Mouse (Mus musculus): ENCODE measurements around the gene S1pr1. TPM values are rescaled to one million over a fixed set of nuclear protein-coding genes. Genes with fewer than 3 reads are reported as not detected.

S1pr1 gene
- total and polyA plus RNA-seq, 3 experiments = 0.08 to 0.13 TPM; not detected in 1

GRCm38 (mm10) chr3:115675546-115676535, 39.0 kb downstream of the S1pr1 start:
- Histone ChIP-seq H3K4me1 (ENCODE audit: control insufficient read depth in 1 of 2, insufficient read depth in 2 of 2, low read length in 2 of 2) (peaks cover 21 to 26% of the 10 kb centered on the region in 2 experiments), H3K79me2 (ENCODE audit: control insufficient read depth, insufficient read depth, low read length, poor library complexity) (no peaks in the 10 kb centered on the region), H3K36me3 (ENCODE audit: control insufficient read depth in 1 of 2, insufficient read depth in 2 of 2, low read length in 2 of 2) (peaks cover 0 to 31% of the 10 kb centered on the region in 2 experiments; a peak in 2 of 4 replicates), H3K4me3 (ENCODE audit: control insufficient read depth in 1 of 2, insufficient read depth in 1 of 2, low read depth in 2 of 2, low read length in 2 of 2) (no peak overlapping the region), H3K9ac (ENCODE audit: control insufficient read depth, low read depth, low read length, poor library complexity, severe bottlenecking) (no peak overlapping the region), H3K27ac (ENCODE audit: control insufficient read depth, low read depth, low read length) (peak overlapping the region; percentile 86), H3K9me3 (replicated peaks; ENCODE audit: insufficient read depth, low read length) (no peaks in the 10 kb centered on the region), H3K27me3 (ENCODE audit: control insufficient read depth in 1 of 2, insufficient read depth in 2 of 2, low read length in 2 of 2) (no peaks in the 10 kb centered on the region)
- TF ChIP-seq POLR2AphosphoS2 (IDR thresholded peaks at IDR 0.05; ENCODE audit: low read length) (no peak), SMC3 (IDR thresholded peaks at IDR 0.05; ENCODE audit: low read depth, low read length) (no peak), MYC (IDR thresholded peaks at IDR 0.05; ENCODE audit: low read depth, low read length) (0 out of 2 replicates have a peak, but pooled peaks have one; percentile 22), GATA1 (IDR thresholded peaks at IDR 0.05; ENCODE audit: low read depth, low read length) (peak; percentile 58), JUND (IDR thresholded peaks at IDR 0.05; ENCODE audit: low read depth, low read length) (0 out of 2 replicates have a peak, but pooled peaks have one; percentile 51), POLR2A (IDR thresholded peaks at IDR 0.05; ENCODE audit: control insufficient read depth in 1 of 2, insufficient read depth in 1 of 2, low read depth in 1 of 2, low read length in 2 of 2, poor library complexity in 1 of 2) (no peak), POLR2AphosphoS5 (IDR thresholded peaks at IDR 0.05; ENCODE audit: borderline replicate concordance, low read depth, low read length) (no peak), ZMIZ1 (IDR thresholded peaks at IDR 0.05; ENCODE audit: low read depth, low read length) (no peak), NRF1 (IDR thresholded peaks at IDR 0.05; ENCODE audit: insufficient read depth, low read depth, low read length, poor library complexity, severe bottlenecking) (no peak), TCF12 (IDR thresholded peaks at IDR 0.05; ENCODE audit: low read depth, low read length) (peak; percentile 64; the same call in 1 of the 2 replicates), ZKSCAN1 (IDR thresholded peaks at IDR 0.05; ENCODE audit: low read depth, low read length) (no peak), CTCF (IDR thresholded peaks at IDR 0.05 in 2 of 3, conservative IDR thresholded peaks at IDR 0.05 in 1 of 3; ENCODE audit: control insufficient read depth in 1 of 3, insufficient read depth in 1 of 3, low read depth in 2 of 3, low read length in 3 of 3, poor library complexity in 1 of 3, severe bottlenecking in 1 of 3) (peak in 2 of 3 experiments; percentile 15 to 18; a peak in 1 of 6 replicates), SIN3A (IDR thresholded peaks at IDR 0.05; ENCODE audit: low read length) (no peak), TAL1 (IDR thresholded peaks at IDR 0.05; ENCODE audit: low read length) (peak; percentile 61), MAZ (IDR thresholded peaks at IDR 0.05; ENCODE audit: low read depth, low read length) (no peak), RCOR1 (IDR thresholded peaks at IDR 0.05; ENCODE audit: low read depth, low read length) (peak; percentile 81), ETS1 (IDR thresholded peaks at IDR 0.05; ENCODE audit: low read depth, low read length) (0 out of 2 replicates have a peak, but pooled peaks have one; percentile 5), MEF2A (IDR thresholded peaks at IDR 0.05; ENCODE audit: extremely low read depth, insufficient replicate concordance, low read depth, low read length, poor library complexity, severe bottlenecking) (no peak), MYB (IDR thresholded peaks at IDR 0.05; ENCODE audit: low read depth, low read length) (0 out of 2 replicates have a peak, but pooled peaks have one; percentile 28), HCFC1 (IDR thresholded peaks at IDR 0.05; ENCODE audit: low read depth, low read length) (no peak), EP300 (IDR thresholded peaks at IDR 0.05; ENCODE audit: low read depth in 1 of 2, low read length in 2 of 2) (peak; percentile 53 to 69; a peak in 3 of 4 replicates)
- DNase-seq (ENCODE audit: low read depth, low spot score) = peak; percentile 66

Measured in MEL (cell line).